Mouse (Mus musculus) hindbrain, embryonic 12.5 days (tissue): ENCODE data around the gene Kidins220. TPM values are rescaled to one million over a fixed set of nuclear protein-coding genes. Genes with fewer than 3 reads are reported as not detected.

Experiments
- ATAC-seq: fragments of 200-750 bp; cut with Nextera tagmentation; 2 replicates; pipeline ENCODE4 v1.8.0; 2017; ENCODE audit warnings: moderate TSS enrichment; ENCODE audit not compliant: low FRiP score
- H3K27ac ChIP-seq: fragments of 300-500 bp; sonication (generic); 2 replicates; pipeline ENCODE4 v1.5.1; 2016; ENCODE audit warnings: mild to moderate bottlenecking
- H3K27me3 ChIP-seq: fragments of 300-500 bp; sonication (generic); 2 replicates; pipeline ENCODE4 v1.6.1; 2016; ENCODE audit warnings: mild to moderate bottlenecking
- H3K36me3 ChIP-seq: fragments of 300-500 bp; sonication (generic); 2 replicates; pipeline ENCODE4 v1.6.1; 2016; ENCODE audit warnings: mild to moderate bottlenecking
- H3K4me1 ChIP-seq: fragments of 300-500 bp; sonication (generic); 2 replicates; pipeline ENCODE4 v1.6.1; 2016
- H3K4me2 ChIP-seq: fragments of 300-500 bp; sonication (generic); replicated peaks from 2 replicates; pipeline ENCODE4 v1.6.1; 2016; ENCODE audit warnings: mild to moderate bottlenecking
- H3K4me3 ChIP-seq: fragments of 300-500 bp; sonication (generic); 2 replicates; pipeline ENCODE4 v1.5.1; 2016; ENCODE audit warnings: mild to moderate bottlenecking
- H3K9ac ChIP-seq: fragments of 300-500 bp; sonication (generic); 2 replicates; pipeline ENCODE4 v1.6.1; 2016; ENCODE audit warnings: mild to moderate bottlenecking, moderate library complexity
- H3K9me3 ChIP-seq: fragments of 300-500 bp; sonication (generic); replicated peaks from 2 replicates; pipeline ENCODE4 v1.6.1; 2016; ENCODE audit warnings: mild to moderate bottlenecking
- WGBS: fragments of 180-500 bp; shearing (Covaris S2); methylation state at CpG from one replicate; pipeline ENCODE4 v1.1.7; 2016; 5-methylcytosine and 5-hydroxymethylcytosine counted together
- polyA plus RNA-seq: library from polyadenylated mRNA; unstranded; fragments of >200 nt; fragmentation: Nextera tagmentation; extraction: Ambion mirVana; gene quantifications from 2 replicates; pipeline ENCODE4 v1.2.1, GENCODE M21; 2016

Gene Kidins220
- polyA plus RNA-seq, 1 experiment from 2014 or later: 103 TPM

DNA sequence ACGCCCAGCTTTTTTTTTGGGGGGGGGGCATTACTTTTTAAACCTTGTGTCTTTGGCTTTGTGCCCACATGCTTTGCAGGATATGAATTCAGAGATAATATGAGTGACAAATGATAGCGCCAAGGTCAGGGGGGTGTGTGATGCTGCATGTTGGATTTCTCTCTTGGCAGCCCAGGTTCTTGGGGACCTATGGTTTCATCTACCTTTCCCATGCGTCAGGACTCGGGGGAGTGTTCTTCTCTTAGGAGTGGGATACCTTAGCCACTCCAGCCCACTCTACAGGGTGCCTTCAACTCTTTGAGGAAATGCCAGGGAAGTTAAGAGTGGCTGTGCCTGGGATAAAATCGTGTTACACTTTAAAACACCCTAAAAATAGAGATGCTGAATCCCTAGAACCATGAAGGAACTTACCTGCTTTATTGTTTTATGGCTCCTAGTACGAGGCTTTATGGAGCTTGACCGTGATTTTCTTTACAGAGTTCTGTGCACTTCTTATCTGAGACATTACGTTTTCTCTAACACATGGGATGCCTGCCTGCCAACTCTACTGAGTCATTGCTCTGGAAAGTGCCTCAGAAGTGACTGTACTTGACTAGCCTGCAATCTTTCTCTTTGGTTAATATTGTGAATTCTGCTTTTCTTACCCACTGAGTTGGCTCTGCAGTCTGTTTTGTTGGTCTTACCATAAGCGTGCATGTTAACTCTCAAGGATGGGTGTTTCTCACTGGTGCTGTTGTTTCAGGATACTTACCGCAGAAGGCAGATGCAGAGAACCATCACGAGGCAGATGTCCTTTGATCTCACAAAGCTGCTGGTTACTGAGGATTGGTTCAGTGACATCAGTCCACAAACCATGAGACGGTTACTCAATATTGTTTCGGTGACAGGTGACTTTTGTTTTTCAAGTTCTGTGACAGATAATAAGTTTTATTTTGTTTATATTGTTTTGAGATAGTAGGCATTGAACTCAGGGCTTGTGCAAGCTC lies 38.1 kb downstream of the Kidins220 start:
- Histone ChIP-seq H3K36me3 (peaks cover 84% of the 10 kb centered on the region), H3K4me3 (no peak overlapping the region), H3K4me2 (no peak overlapping the region), H3K9ac (no peak overlapping the region), H3K9me3 (no peaks in the 10 kb centered on the region), H3K27ac (no peak overlapping the region), H3K4me1 (no peaks in the 10 kb centered on the region), H3K27me3 (no peaks in the 10 kb centered on the region)
- WGBS: 92% methylated on average over 13 of the region's 13 CpGs
- ATAC-seq: no peak

GRCm38 (mm10) chr12:25014307-25014927 lies 39.7 kb downstream of the Kidins220 start:
- WGBS: 94% methylated on average over 5 of the region's 5 CpGs
- peaks cover 89% of the 10 kb centered on the region for H3K36me3 ChIP-seq

GRCm38 (mm10) chr12:25014938-25015337 lies 40.2 kb downstream of the Kidins220 start:
- Histone ChIP-seq H3K27me3 (no peaks in the 10 kb centered on the region), H3K9me3 (no peaks in the 10 kb centered on the region), H3K9ac (no peak overlapping the region), H3K4me1 (no peaks in the 10 kb centered on the region), H3K4me2 (no peak overlapping the region), H3K36me3 (peaks cover 86% of the 10 kb centered on the region), H3K27ac (no peak overlapping the region), H3K4me3 (no peak overlapping the region)
- no peak for ATAC-seq
- WGBS: 82% methylated on average over 7 of the region's 7 CpGs

More at GRCm38 (mm10) chr12:25014307-25014927, 39.7 kb downstream of the Kidins220 start:
- Histone ChIP-seq H3K27me3 (no peaks in the 10 kb centered on the region), H3K9me3 (no peaks in the 10 kb centered on the region), H3K27ac (no peak overlapping the region), H3K4me2 (no peak overlapping the region), H3K4me1 (no peaks in the 10 kb centered on the region), H3K9ac (no peak overlapping the region), H3K4me3 (no peak overlapping the region)
- ATAC-seq: no peak

DNA sequence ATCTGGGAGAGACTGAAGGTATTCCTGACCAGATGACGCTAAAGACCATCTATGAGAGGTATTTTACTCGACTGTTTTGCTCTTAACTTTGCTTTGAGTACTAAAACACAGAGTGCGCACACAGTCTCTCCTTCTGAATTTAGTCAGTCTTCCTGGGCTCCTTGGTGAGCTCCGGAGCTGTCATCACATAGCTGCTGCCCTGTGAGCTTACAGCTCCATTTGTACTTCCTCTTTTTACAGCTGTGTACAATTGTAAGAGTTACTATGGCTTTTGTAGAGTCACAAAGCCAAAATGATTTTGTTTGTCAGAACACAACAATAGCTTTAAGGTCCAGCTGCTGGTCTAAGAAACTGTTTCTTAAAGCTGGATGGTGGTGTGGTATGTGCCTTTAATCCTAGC lies 42.3 kb downstream of the Kidins220 start:
- H3K36me3 ChIP-seq: peaks cover 72% of the 10 kb centered on the region
- no peak for ATAC-seq
- H3K4me2 ChIP-seq: no peak overlapping the region
- H3K4me1 ChIP-seq: no peaks in the 10 kb centered on the region
- H3K27ac ChIP-seq: no peak overlapping the region
- H3K9me3 ChIP-seq: no peaks in the 10 kb centered on the region
- H3K4me3 ChIP-seq: no peak overlapping the region
- H3K27me3 ChIP-seq: no peaks in the 10 kb centered on the region
- WGBS: 91% methylated on average over 4 of the region's 4 CpGs
- no peak overlapping the region for H3K9ac ChIP-seq

DNA sequence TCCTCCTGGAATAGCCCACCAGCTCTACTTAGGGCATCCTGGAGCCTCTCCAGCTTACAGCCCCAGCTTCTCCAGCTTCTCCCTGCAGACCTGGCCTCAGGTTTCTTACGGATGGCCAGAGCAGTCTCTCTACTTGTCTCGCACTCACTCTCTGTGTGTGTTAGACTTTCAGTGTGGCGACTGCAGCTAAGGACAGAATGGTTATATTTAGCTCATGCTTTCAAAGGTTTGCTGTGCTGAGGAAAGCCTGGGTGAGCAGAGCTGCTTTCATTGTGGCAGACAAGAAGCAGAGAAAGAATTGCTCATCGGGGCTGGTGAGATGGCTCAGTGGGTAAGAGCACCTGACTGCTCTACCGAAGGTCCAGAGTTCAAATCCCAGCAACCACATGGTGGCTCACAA lies 46.3 kb downstream of the Kidins220 start:
- H3K9me3 ChIP-seq: no peaks in the 10 kb centered on the region
- no peak overlapping the region for H3K4me3 ChIP-seq
- H3K36me3 ChIP-seq: peaks cover 40% of the 10 kb centered on the region
- WGBS: 94% methylated on average over 5 of the region's 5 CpGs
- no peaks in the 10 kb centered on the region for H3K4me1 ChIP-seq
- H3K9ac ChIP-seq: no peak overlapping the region
- H3K4me2 ChIP-seq: no peak overlapping the region
- no peak overlapping the region for H3K27ac ChIP-seq
- no peaks in the 10 kb centered on the region for H3K27me3 ChIP-seq
- ATAC-seq: no peak

DNA sequence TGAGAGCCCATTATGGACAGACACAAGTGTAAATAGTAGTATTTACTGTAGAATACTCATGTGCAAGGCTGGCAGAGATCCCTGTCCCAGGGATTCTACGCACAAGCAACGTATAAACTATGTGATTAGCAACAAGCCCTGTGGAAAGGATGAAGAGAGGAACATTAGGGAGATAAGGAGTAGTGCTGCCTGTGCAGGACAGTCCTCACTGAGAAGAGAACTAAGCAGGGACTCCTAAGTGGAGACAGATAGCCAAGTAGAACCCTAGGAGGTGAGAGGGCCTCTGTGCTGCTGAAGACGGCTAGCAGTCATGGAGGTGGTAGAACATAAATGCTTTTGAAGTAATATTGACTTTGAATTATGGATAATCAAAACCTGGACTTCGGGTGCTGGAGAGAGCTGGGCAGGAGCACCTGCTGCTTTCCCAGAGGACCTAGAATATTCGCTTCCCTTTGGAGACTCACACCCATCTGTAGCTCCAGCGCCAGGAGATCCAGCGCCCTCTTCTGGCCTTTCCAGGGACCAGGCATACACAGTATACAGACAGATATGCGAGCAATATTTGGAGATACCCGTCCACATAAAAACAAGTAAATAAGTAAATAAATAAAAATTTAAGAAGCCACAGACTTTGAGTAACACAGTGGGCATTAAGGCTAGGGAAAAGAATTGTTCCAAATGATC lies 50.3 kb downstream of the Kidins220 start:
- peaks cover 13% of the 10 kb centered on the region for H3K36me3 ChIP-seq

GRCm38 (mm10) chr12:25026308-25026707 lies 51.6 kb downstream of the Kidins220 start:
- Histone ChIP-seq H3K36me3 (peaks cover 15% of the 10 kb centered on the region; the same call in 1 of the 2 replicates), H3K27me3 (no peaks in the 10 kb centered on the region), H3K9ac (no peak overlapping the region), H3K4me3 (no peak overlapping the region), H3K9me3 (no peaks in the 10 kb centered on the region), H3K4me2 (no peak overlapping the region), H3K4me1 (no peaks in the 10 kb centered on the region), H3K27ac (no peak overlapping the region)
- no peak for ATAC-seq
- 89% methylated on average over 7 of the region's 7 CpGs for WGBS

More for the DNA sequence above, 50.3 kb downstream of the Kidins220 start:
- no peaks in the 10 kb centered on the region for H3K9me3 ChIP-seq
- no peak overlapping the region for H3K9ac ChIP-seq
- 62% methylated on average over 9 of the region's 9 CpGs for WGBS
- H3K4me1 ChIP-seq: no peaks in the 10 kb centered on the region
- H3K4me2 ChIP-seq: no peak overlapping the region
- H3K4me3 ChIP-seq: no peak overlapping the region
- no peak overlapping the region for H3K27ac ChIP-seq
- H3K27me3 ChIP-seq: no peaks in the 10 kb centered on the region
- ATAC-seq: no peak

- WGBS: 26% methylated on average over 2 of the region's 2 CpGs
Observed at GRCm38 (mm10) chr12:25027416-25027815, 52.7 kb downstream of the Kidins220 start.

DNA sequence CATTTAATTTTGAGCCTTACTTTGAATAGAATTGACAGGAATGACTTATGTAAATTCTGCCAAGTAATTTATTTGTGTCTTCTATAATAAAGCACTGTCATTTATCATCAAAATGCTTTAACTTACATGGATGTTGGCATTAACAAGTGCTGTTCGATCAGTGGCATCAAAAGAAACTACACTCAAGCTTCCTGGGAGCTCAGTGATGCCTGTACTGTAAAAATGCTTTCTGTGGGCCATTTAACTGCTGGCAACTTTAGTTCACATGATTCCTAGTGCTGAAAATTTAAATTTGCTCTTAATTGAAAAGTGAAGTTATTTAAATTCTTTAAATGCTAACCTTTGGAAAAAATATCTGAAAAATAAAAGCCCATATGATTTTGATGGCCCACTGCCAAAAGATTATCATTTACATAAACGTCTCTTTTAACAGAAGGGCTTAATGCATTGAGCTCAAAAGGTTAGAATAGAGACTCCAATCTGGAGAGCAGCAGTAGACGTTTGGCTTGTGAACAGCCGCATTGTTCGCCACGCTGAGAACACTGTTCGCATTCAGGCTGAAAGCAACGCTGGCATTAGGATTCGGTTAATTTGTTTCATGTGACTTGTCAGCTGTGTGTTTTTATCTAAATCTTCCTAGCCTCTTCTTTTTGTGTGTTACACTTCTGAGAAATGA lies 59.1 kb downstream of the Kidins220 start:
- peak; percentile 86 for ATAC-seq
- peak overlapping the region; percentile 82 for H3K27ac ChIP-seq
- no peaks in the 10 kb centered on the region for H3K9me3 ChIP-seq
- peaks cover 14% of the 10 kb centered on the region; the same call in 1 of the 2 replicates for H3K36me3 ChIP-seq
- 0 out of 2 replicates have a peak overlapping the region, but pooled peaks have one; percentile 6 for H3K4me2 ChIP-seq
- 14% methylated on average over 9 of the region's 9 CpGs for WGBS
- no peak overlapping the region for H3K4me3 ChIP-seq
- H3K27me3 ChIP-seq: no peaks in the 10 kb centered on the region
- H3K9ac ChIP-seq: no peak overlapping the region
- H3K4me1 ChIP-seq: peaks cover 13% of the 10 kb centered on the region

More at GRCm38 (mm10) chr12:25027416-25027815, 52.7 kb downstream of the Kidins220 start:
- no peaks in the 10 kb centered on the region for H3K27me3 ChIP-seq
- H3K4me2 ChIP-seq: no peak overlapping the region
- H3K9ac ChIP-seq: no peak overlapping the region
- H3K4me1 ChIP-seq: no peaks in the 10 kb centered on the region
- H3K9me3 ChIP-seq: no peaks in the 10 kb centered on the region
- ATAC-seq: peak; percentile 58; the same call in 1 of the 2 replicates
- H3K27ac ChIP-seq: no peak overlapping the region
- peaks cover 19% of the 10 kb centered on the region; the same call in 1 of the 2 replicates for H3K36me3 ChIP-seq
- H3K4me3 ChIP-seq: no peak overlapping the region

GRCm38 (mm10) chr12:25034338-25034953 lies 59.7 kb downstream of the Kidins220 start:
- no peaks in the 10 kb centered on the region for H3K9me3 ChIP-seq
- H3K4me2 ChIP-seq: 0 out of 2 replicates have a peak overlapping the region, but pooled peaks have one; percentile 6
- peaks cover 14% of the 10 kb centered on the region; the same call in 1 of the 2 replicates for H3K36me3 ChIP-seq
- peak overlapping the region; percentile 82 for H3K27ac ChIP-seq
- H3K9ac ChIP-seq: no peak overlapping the region; the same call in 1 of the 2 replicates
- no peak overlapping the region for H3K4me3 ChIP-seq
- WGBS: 51% methylated on average over 8 of the region's 8 CpGs
- peaks cover 13% of the 10 kb centered on the region for H3K4me1 ChIP-seq
- no peaks in the 10 kb centered on the region for H3K27me3 ChIP-seq
- ATAC-seq: peak; percentile 55

- WGBS: 97% methylated on average over 3 of the region's 3 CpGs
- Histone ChIP-seq H3K4me3 (no peak overlapping the region), H3K36me3 (0 out of 2 replicates have a peak, but pooled peaks cover 10% of the 10 kb centered on the region), H3K27ac (no peak overlapping the region), H3K9me3 (no peaks in the 10 kb centered on the region), H3K9ac (no peak overlapping the region), H3K27me3 (no peaks in the 10 kb centered on the region), H3K4me1 (peaks cover 13% of the 10 kb centered on the region), H3K4me2 (no peak overlapping the region)
- ATAC-seq: no peak
Observed at GRCm38 (mm10) chr12:25036024-25036423, 61.3 kb downstream of the Kidins220 start.
